Mouse (Mus musculus) heart, embryonic 14.5 days (tissue): ENCODE results near the gene Ccnf. TPM values are rescaled to one million over a fixed set of nuclear protein-coding genes. Genes with fewer than 3 reads are reported as not detected.

Experiments used
- ATAC-seq: fragments of 200-750 bp; cut with Nextera tagmentation; 2 replicates; pipeline ENCODE4 v1.8.0; 2017; ENCODE audit warnings: low read depth, moderate TSS enrichment; ENCODE audit not compliant: insufficient number of reproducible peaks, insufficient read depth, low FRiP score
- H3K27ac ChIP-seq, 2 experiments: fragments of 200-500 bp in 1 of 2; fragments of 300-500 bp in 1 of 2; sonication (generic) in 1 of 2; replicated peaks in 1 of 2; 2 replicates each; pipeline ENCODE4 v1.5.1; 2012 to 2014; ENCODE audit warnings: low read depth in 2 of 2, low read length in 2 of 2, control low read depth in 1 of 2, mild to moderate bottlenecking in 1 of 2, mixed read lengths in 1 of 2; ENCODE audit not compliant: control insufficient read depth in 1 of 2, insufficient read depth in 1 of 2
- H3K27me3 ChIP-seq: fragments of 300-500 bp; sonication (generic); 2 replicates; pipeline ENCODE4 v1.6.1; 2014; ENCODE audit warnings: mild to moderate bottlenecking, low read length, control low read depth; ENCODE audit not compliant: control insufficient read depth, insufficient read depth
- H3K36me3 ChIP-seq: fragments of 300-500 bp; sonication (generic); 2 replicates; pipeline ENCODE4 v1.6.1; 2014; ENCODE audit warnings: mild to moderate bottlenecking, control low read depth, low read length, mixed read lengths; ENCODE audit not compliant: control insufficient read depth, insufficient read depth
- H3K4me1 ChIP-seq, 2 experiments: fragments of 200-500 bp in 1 of 2; fragments of 300-500 bp in 1 of 2; sonication (generic) in 1 of 2; 2 replicates each; pipeline ENCODE4 v1.6.1; 2012 to 2014; ENCODE audit warnings: low read length in 2 of 2, control low read depth in 1 of 2, mixed read lengths in 1 of 2; ENCODE audit not compliant: control insufficient read depth in 2 of 2, insufficient read depth in 2 of 2
- H3K4me2 ChIP-seq: fragments of 300-500 bp; sonication (generic); 2 replicates; pipeline ENCODE4 v1.6.1; 2014; ENCODE audit warnings: mild to moderate bottlenecking, low read length
- H3K4me3 ChIP-seq, 2 experiments: fragments of 200-500 bp in 1 of 2; fragments of 300-500 bp in 1 of 2; sonication (generic) in 1 of 2; 2 replicates each; pipeline ENCODE4 v1.5.1; 2012 to 2014; ENCODE audit warnings: low read length in 2 of 2, mild to moderate bottlenecking in 2 of 2, control low read depth in 1 of 2, low read depth in 1 of 2, moderate library complexity in 1 of 2; ENCODE audit not compliant: control insufficient read depth in 1 of 2, insufficient read depth in 1 of 2
- H3K9ac ChIP-seq: fragments of 300-500 bp; sonication (generic); 2 replicates; pipeline ENCODE4 v1.6.1; 2014; ENCODE audit warnings: mild to moderate bottlenecking, low read length
- H3K9me3 ChIP-seq: fragments of 300-500 bp; sonication (generic); 2 replicates; pipeline ENCODE4 v1.6.1; 2016; ENCODE audit warnings: low read length, control low read depth; ENCODE audit not compliant: control insufficient read depth
- WGBS: fragments of 180-500 bp; shearing (Covaris S2); extraction: QIAGEN DNeasy Blood & Tissue Kit; methylation state at CpG from one replicate; pipeline ENCODE4 v1.1.7; 2014; 5-methylcytosine and 5-hydroxymethylcytosine counted together
- polyA plus RNA-seq: library from polyadenylated mRNA; unstranded; fragments of >200 nt; fragmentation: Nextera tagmentation; extraction: Ambion mirVana; gene quantifications from 2 replicates; pipeline ENCODE4 v1.2.1, GENCODE M21; 2014

Gene Ccnf
- polyA plus RNA-seq, 1 experiment from 2014 or later: 29.1 TPM

DNA sequence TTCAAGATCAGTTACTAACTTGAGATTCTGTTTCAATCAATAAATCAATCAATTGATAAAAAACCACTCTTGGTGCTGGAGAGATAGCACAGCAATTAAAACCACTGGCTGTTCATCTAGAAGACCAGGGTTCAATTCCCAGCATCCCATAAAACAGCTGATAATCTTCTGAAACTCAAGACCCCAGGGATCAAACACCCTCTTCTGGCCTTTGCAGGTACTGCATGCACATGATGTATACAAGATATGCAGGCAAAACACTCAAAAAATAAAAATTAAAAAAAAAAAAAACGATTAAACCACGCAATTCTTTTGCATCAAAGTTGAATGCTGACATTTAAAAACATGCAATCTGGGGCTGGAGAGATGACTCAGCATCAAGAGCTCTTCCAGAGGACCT lies 2.6 kb downstream of the Ccnf start:
- H3K9ac ChIP-seq: no peak overlapping the region
- no peak overlapping the region for H3K27ac ChIP-seq
- no peak overlapping the region for H3K4me2 ChIP-seq
- no peak for ATAC-seq
- peaks cover 50% of the 10 kb centered on the region for H3K36me3 ChIP-seq
- H3K4me1 ChIP-seq: peaks cover 0 to 16% of the 10 kb centered on the region in 2 experiments; a peak in 2 of 4 replicates
- H3K27me3 ChIP-seq: no peaks in the 10 kb centered on the region
- no peak overlapping the region for H3K4me3 ChIP-seq
- peaks cover 4% of the 10 kb centered on the region; the same call in 1 of the 2 replicates for H3K9me3 ChIP-seq
- 95% methylated on average over 2 of the region's 2 CpGs for WGBS

DNA sequence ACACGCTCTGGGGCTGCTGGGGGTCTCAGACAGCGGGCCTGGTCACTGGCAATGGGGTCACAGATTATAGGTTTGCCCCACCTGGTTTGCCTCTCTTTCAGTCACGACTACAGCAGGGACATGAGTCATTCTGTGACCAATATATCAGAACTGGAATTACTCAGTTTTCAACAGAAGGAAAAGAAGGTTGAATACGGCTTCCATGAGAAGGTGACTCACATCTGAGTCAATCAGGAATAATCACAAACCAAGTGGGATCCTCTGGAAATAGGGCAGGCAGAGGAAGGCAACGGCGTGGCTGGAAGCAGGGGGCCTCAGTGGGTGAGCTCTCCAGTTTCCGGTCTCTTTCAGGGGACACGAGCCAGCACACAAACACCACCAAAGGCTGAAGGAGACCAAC lies 7.2 kb downstream of the Ccnf start:
- no peaks in the 10 kb centered on the region for H3K4me1 ChIP-seq
- ATAC-seq: no peak
- WGBS: 97% methylated on average over 8 of the region's 8 CpGs
- peaks cover 4% of the 10 kb centered on the region; the same call in 1 of the 2 replicates for H3K9me3 ChIP-seq
- H3K27ac ChIP-seq: no peak overlapping the region
- no peak overlapping the region for H3K4me3 ChIP-seq
- H3K27me3 ChIP-seq: no peaks in the 10 kb centered on the region
- peaks cover 93% of the 10 kb centered on the region for H3K36me3 ChIP-seq
- no peak overlapping the region for H3K4me2 ChIP-seq
- no peak overlapping the region for H3K9ac ChIP-seq

DNA sequence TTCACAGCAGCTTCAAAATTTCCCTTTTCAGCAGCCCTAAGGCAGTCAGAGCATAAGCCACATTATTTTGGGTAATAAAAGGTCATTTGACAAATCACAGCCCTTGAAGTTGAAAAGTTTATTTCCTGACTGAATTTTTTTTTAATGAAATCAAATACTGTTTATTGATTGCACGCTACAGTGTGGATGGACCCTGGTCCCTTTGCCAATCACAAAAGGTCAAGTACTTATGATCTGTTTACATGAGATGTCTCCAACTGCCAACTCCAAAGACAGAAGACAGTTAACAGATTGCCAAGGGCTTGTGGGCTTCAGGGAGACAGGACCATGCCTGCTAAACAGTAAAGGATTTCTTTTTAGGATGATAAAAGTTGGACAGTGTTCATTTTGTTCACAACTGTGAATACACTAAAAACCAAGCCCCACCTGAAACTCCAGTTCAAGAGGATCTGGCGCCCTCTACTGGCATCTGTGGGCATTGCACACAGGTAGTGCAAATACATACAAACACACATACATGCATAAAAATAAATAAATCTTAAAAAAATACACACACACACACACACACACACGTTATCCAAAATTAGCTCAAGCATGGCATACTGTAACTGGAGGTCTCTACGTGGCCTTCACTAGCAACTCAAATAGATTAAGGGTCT lies 7.8 kb downstream of the Ccnf start:
- Histone ChIP-seq H3K4me3 (no peak overlapping the region), H3K9me3 (peaks cover 4% of the 10 kb centered on the region; the same call in 1 of the 2 replicates), H3K27ac (no peak overlapping the region), H3K27me3 (no peaks in the 10 kb centered on the region), H3K4me1 (no peaks in the 10 kb centered on the region), H3K9ac (no peak overlapping the region), H3K4me2 (no peak overlapping the region), H3K36me3 (peaks cover 93% of the 10 kb centered on the region)
- ATAC-seq: no peak
- 90% methylated on average over 4 of the region's 4 CpGs for WGBS

DNA sequence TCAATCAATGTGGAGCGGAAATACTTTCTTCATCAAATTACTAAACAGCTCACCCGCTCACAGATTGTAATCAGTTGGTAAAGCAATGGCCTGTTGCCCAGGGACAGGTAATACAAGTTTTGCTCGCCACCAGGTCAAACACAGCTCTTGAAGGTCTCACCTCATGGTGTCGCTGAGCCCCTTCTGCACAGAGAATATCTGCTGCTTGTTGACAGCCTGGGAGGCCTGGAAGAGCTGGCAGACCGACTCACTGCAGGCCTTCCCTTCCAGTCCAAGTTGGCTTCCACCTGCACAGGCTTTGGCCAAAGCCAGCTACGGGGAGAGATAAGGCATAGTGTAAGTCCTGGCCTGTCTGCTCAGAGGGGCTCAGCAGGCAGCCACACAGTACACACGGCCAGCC lies 14.4 kb downstream of the Ccnf start:
- no peak overlapping the region for H3K9ac ChIP-seq
- H3K36me3 ChIP-seq: peaks cover 100% of the 10 kb centered on the region

DNA sequence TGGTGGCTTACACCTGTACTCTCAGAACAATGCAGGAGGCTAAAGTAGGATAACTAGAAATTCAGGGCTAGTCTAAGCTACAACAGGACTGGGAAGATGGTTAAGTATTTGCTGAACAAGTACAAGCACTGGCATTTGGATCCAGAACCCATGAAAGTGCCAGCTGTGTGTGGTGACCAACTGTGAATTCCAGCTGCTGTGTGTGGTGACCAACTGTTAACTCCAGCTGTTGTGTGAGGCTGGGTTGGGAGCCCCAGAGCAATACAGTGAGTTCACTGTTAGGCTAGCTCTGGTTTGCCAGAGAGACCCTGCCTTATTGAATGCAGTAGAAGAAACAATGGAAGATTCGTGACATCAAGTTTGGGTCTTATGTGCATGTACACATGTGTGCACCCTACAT lies 14.8 kb downstream of the Ccnf start:
- no peaks in the 10 kb centered on the region; a peak in 1 of 4 replicates for H3K4me1 ChIP-seq
- H3K27ac ChIP-seq: no peak overlapping the region
- no peaks in the 10 kb centered on the region for H3K9me3 ChIP-seq
- no peak overlapping the region for H3K4me2 ChIP-seq
- no peak for ATAC-seq
- H3K4me3 ChIP-seq: no peak overlapping the region
- H3K36me3 ChIP-seq: peaks cover 100% of the 10 kb centered on the region
- no peak overlapping the region for H3K9ac ChIP-seq
- 91% methylated on average over 1 of the region's 1 CpGs for WGBS
- H3K27me3 ChIP-seq: no peaks in the 10 kb centered on the region

More for the DNA sequence above, 14.4 kb downstream of the Ccnf start:
- no peaks in the 10 kb centered on the region; a peak in 1 of 4 replicates for H3K4me1 ChIP-seq
- no peak overlapping the region for H3K4me2 ChIP-seq
- WGBS: 83% methylated on average over 7 of the region's 7 CpGs
- H3K4me3 ChIP-seq: no peak overlapping the region
- H3K27me3 ChIP-seq: no peaks in the 10 kb centered on the region
- ATAC-seq: no peak
- no peaks in the 10 kb centered on the region for H3K9me3 ChIP-seq
- H3K27ac ChIP-seq: no peak overlapping the region

DNA sequence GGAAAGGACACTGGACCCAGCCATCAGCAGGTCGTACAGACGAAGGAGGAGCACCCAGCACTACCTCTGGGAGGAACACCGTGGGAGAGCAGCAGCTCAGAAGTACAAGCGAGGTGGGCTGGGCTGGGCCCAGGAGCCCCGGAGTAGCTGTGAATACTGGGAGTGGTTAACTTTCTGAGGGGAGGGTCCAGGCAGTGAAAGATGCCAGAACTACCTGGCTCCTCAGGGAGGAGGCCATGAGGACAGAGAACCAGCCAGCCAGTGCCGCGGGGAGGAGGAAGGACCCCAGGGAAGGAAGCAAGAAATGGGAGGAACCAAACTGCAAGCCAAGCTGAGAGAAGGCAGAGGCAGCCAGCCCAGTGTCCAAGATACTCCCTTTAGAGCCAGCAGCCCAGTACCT lies 23.3 kb downstream of the Ccnf start:
- H3K4me3 ChIP-seq: no peak overlapping the region
- 88% methylated on average over 7 of the region's 7 CpGs for WGBS

DNA sequence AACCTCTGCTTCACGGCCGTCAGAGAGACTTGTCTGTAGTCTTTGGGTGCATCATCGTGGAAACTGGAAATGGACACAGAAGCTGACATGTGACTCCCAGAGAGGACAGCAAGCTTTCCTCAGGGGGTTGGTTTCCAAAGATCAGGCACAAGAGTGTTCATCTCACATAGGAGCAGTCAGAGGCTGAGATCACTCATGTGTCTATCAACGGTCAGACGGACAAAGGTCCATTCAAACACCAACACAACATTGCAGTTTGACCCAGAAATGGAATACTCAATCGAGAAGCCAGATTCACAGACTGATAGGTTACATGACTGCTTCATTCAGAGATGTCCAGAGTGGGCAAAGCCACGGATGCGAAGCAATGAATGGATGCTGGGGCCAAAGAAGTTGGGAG lies 24.6 kb downstream of the Ccnf start:
- H3K27me3 ChIP-seq: no peaks in the 10 kb centered on the region
- H3K4me3 ChIP-seq: no peak overlapping the region
- no peak for ATAC-seq
- WGBS: 92% methylated on average over 8 of the region's 8 CpGs
- H3K4me1 ChIP-seq: no peaks in the 10 kb centered on the region
- no peak overlapping the region for H3K9ac ChIP-seq
- H3K27ac ChIP-seq: no peak overlapping the region
- no peak overlapping the region for H3K4me2 ChIP-seq
- H3K36me3 ChIP-seq: peaks cover 92% of the 10 kb centered on the region
- no peaks in the 10 kb centered on the region for H3K9me3 ChIP-seq

More for the DNA sequence above, 23.3 kb downstream of the Ccnf start:
- no peak for ATAC-seq
- Histone ChIP-seq H3K9me3 (no peaks in the 10 kb centered on the region), H3K36me3 (peaks cover 98% of the 10 kb centered on the region), H3K27me3 (no peaks in the 10 kb centered on the region), H3K4me1 (no peaks in the 10 kb centered on the region), H3K9ac (no peak overlapping the region), H3K4me2 (no peak overlapping the region), H3K27ac (no peak overlapping the region)

DNA sequence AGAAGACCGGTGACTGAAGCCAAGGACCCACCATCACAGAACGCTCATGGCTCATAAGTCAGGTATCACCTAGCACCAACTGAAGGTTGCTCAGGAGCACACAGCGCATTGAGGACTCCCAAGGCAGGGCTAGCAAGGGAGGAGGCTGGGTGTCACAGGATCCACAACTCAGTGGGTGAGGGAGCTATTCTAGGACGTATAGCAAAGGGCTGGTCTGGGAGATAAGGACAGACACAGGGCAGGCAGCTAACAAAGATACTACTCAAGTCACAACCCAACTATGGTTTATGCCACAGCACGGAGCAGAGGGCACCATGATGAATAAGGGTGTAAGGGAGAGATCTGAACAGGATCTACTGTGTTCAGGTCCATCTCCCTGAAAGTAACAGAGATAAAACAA lies 25.4 kb downstream of the Ccnf start:
- no peak overlapping the region for H3K4me2 ChIP-seq
- H3K9ac ChIP-seq: no peak overlapping the region
- no peak for ATAC-seq
- no peaks in the 10 kb centered on the region for H3K27me3 ChIP-seq
- no peaks in the 10 kb centered on the region for H3K9me3 ChIP-seq
- peaks cover 3 to 4% of the 10 kb centered on the region in 2 experiments for H3K4me1 ChIP-seq
- no peak overlapping the region for H3K4me3 ChIP-seq
- H3K36me3 ChIP-seq: peaks cover 83% of the 10 kb centered on the region
- 79% methylated on average over 5 of the region's 5 CpGs for WGBS
- H3K27ac ChIP-seq: no peak overlapping the region
